Mouse (Mus musculus) hindbrain, embryonic 16.5 days (tissue): ENCODE data around the gene Dynlt1c. TPM values are rescaled to one million over a fixed set of nuclear protein-coding genes. Genes with fewer than 3 reads are reported as not detected.
"Not testable (repeated sequence)": the region's sequence is repeated elsewhere in the genome, so short reads cannot be mapped to it uniquely, and the experiment has no call there.

Experiments
- ATAC-seq: fragments of 200-750 bp; cut with Nextera tagmentation; 2 replicates; pipeline ENCODE4 v1.8.0; 2017; ENCODE audit warnings: moderate TSS enrichment, moderate library complexity
- H3K27ac ChIP-seq: fragments of 300-500 bp; sonication (generic); 2 replicates; pipeline ENCODE4 v1.5.1; 2014; ENCODE audit warnings: low read depth, mild to moderate bottlenecking, control low read depth, low read length, moderate library complexity
- H3K27me3 ChIP-seq: fragments of 300-500 bp; sonication (generic); replicated peaks from 2 replicates; pipeline ENCODE4 v1.6.1; 2014; ENCODE audit warnings: low read length; ENCODE audit not compliant: control insufficient read depth, insufficient read depth
- H3K36me3 ChIP-seq: fragments of 300-500 bp; sonication (generic); 2 replicates; pipeline ENCODE4 v1.6.1; 2014; ENCODE audit warnings: mild to moderate bottlenecking, low read length, moderate library complexity, mixed read lengths; ENCODE audit not compliant: control insufficient read depth, insufficient read depth
- H3K4me1 ChIP-seq: fragments of 300-500 bp; sonication (generic); 2 replicates; pipeline ENCODE4 v1.6.1; 2014; ENCODE audit warnings: low read depth, low read length; ENCODE audit not compliant: control insufficient read depth, insufficient read depth
- H3K4me2 ChIP-seq: fragments of 300-500 bp; sonication (generic); 2 replicates; pipeline ENCODE4 v1.6.1; 2014; ENCODE audit warnings: mild to moderate bottlenecking, low read length, control low read depth, moderate library complexity
- H3K4me3 ChIP-seq: fragments of 300-500 bp; sonication (generic); 2 replicates; pipeline ENCODE4 v1.5.1; 2014; ENCODE audit warnings: mild to moderate bottlenecking, low read length, control low read depth, moderate library complexity
- H3K9ac ChIP-seq: fragments of 300-500 bp; sonication (generic); 2 replicates; pipeline ENCODE4 v1.6.1; 2014; ENCODE audit warnings: low read depth, mild to moderate bottlenecking, control low read depth, low read length, moderate library complexity
- H3K9me3 ChIP-seq: fragments of 300-500 bp; sonication (generic); 2 replicates; pipeline ENCODE4 v1.6.1; 2014; ENCODE audit warnings: mild to moderate bottlenecking, low read length, moderate library complexity; ENCODE audit not compliant: control insufficient read depth
- WGBS: fragments of 180-500 bp; shearing (Covaris S2); extraction: QIAGEN DNeasy Blood & Tissue Kit; methylation state at CpG from one replicate; pipeline ENCODE4 v1.1.7; 2014; 5-methylcytosine and 5-hydroxymethylcytosine counted together
- polyA plus RNA-seq: library from polyadenylated mRNA; unstranded; fragments of >200 nt; fragmentation: Nextera tagmentation; extraction: Ambion mirVana; gene quantifications from 2 replicates; pipeline ENCODE4 v1.2.1, GENCODE M21; 2015

Gene Dynlt1c
- polyA plus RNA-seq, 1 experiment from 2014 or later: 43.5 TPM

GRCm38 (mm10) chr17:6658801-6659200 is 57.3 kb downstream of the Dynlt1c start, which contains the start of gene Sytl3:
Gene Sytl3, plus strand, starts transcription at chr17:6659093.
- H3K27me3 ChIP-seq, H3K27ac ChIP-seq, H3K9ac ChIP-seq, ATAC-seq, H3K4me2 ChIP-seq, H3K9me3 ChIP-seq, H3K4me3 ChIP-seq, H3K4me1 ChIP-seq, H3K36me3 ChIP-seq: not testable (repeated sequence)
- 87% methylated on average over 4 of the region's 7 CpGs for WGBS

Other genes starting within 250 kb of the Dynlt1c start
- gene Dynlt1b, start 171.6 kb upstream of the Dynlt1c start, polyA plus RNA-seq: 1,010 and 1,046 TPM in 2 replicates
- gene Dynlt1f, start 54.2 kb downstream of the Dynlt1c start, polyA plus RNA-seq: 217 and 229 TPM in 2 replicates
- gene Sytl3, start 57.4 kb downstream of the Dynlt1c start, polyA plus RNA-seq: 1.2 and 1.5 TPM in 2 replicates
- 69.9 and 73.3 TPM in 2 replicates for gene Ezr, start 181.1 kb downstream of the Dynlt1c start, polyA plus RNA-seq